Mouse (Mus musculus) gastrocnemius, adult 2 months (tissue): ENCODE measurements around the gene Lnpep. TPM values are rescaled to one million over a fixed set of nuclear protein-coding genes. Genes with fewer than 3 reads are reported as not detected.

Experiments
- DNase-seq: peaks from one replicate; pipeline ENCODE4 v3.0.0; 2022
- H3K27ac ChIP-seq: fragments of 200-600 bp; 2 replicates; pipeline ENCODE4 v1.8.1; 2022; ENCODE audit warnings: mild to moderate bottlenecking
- H3K4me3 ChIP-seq: fragments of 200-600 bp; 2 replicates; pipeline ENCODE4 v1.8.1; 2022; ENCODE audit warnings: mild to moderate bottlenecking, moderate library complexity
- CTCF ChIP-seq: fragments of 200-600 bp; IDR thresholded peaks from 2 replicates; pipeline ENCODE4 v1.8.1; 2022; ENCODE audit warnings: antibody characterized with exemption, mild to moderate bottlenecking, moderate library complexity
- intact Hi-C: fragments of 180-260 bp; cut with DNase I; formaldehyde crosslinking; loops from one replicate; pipeline ENCODE4 v1.15.1; 2025
- total RNA-seq, 2 experiments: library from RNA; stranded (reverse); gene quantifications; 2 replicates each; pipeline ENCODE4 v1.2.3; 2021

Gene Lnpep
- total RNA-seq, 2 experiments from 2014 or later, result 65.3 to 77.3 TPM

- intact Hi-C loops, result loop anchor here (5.0 to 10.0 kb wide), 2 partner anchors 37 to 330 kb away; no protein-coding TSS in a partner anchor
- Histone ChIP-seq H3K27ac (peak overlapping the region; percentile 98), H3K4me3 (peak overlapping the region; percentile 93)
- peak; percentile 97 for DNase-seq
- no peak for TF ChIP-seq CTCF
These were observed 361 bp downstream of the Lnpep start for GRCm38 (mm10) chr17:17624421-17624956.

- Histone ChIP-seq H3K27ac (peak overlapping the region; percentile 98), H3K4me3 (peak overlapping the region; percentile 93)
- TF ChIP-seq CTCF, result no peak; the same call in 1 of the 2 replicates
- intact Hi-C loops, result loop anchor here (2.0 to 10.0 kb wide), 3 partner anchors 23 to 329 kb away; no protein-coding TSS in a partner anchor
- DNase-seq, result peak; percentile 91
These were observed 895 bp downstream of the Lnpep start for GRCm38 (mm10) chr17:17623890-17624420.

- DNase-seq, result no peak
- no peak for TF ChIP-seq CTCF
- Histone ChIP-seq H3K4me3 (peak overlapping the region; percentile 93), H3K27ac (peak overlapping the region; percentile 98)
- intact Hi-C loops, result loop anchor here (2.0 to 10.0 kb wide), 3 partner anchors 23 to 329 kb away; no protein-coding TSS in a partner anchor
These were observed 1.5 kb downstream of the Lnpep start for GRCm38 (mm10) chr17:17623221-17623889.

GRCm38 (mm10) chr17:17622576-17622975, 2.3 kb downstream of the Lnpep start:
- H3K4me3 ChIP-seq, result peak overlapping the region; percentile 93
- H3K27ac ChIP-seq, result peak overlapping the region; percentile 98
- TF ChIP-seq CTCF, result no peak
- intact Hi-C loops, result loop anchor here (2.0 to 10.0 kb wide), 3 partner anchors 22 to 328 kb away; no protein-coding TSS in a partner anchor
- no peak for DNase-seq

GRCm38 (mm10) chr17:17621586-17621985, 3.3 kb downstream of the Lnpep start:
- no peak for TF ChIP-seq CTCF
- H3K4me3 ChIP-seq, result peak overlapping the region; percentile 93
- H3K27ac ChIP-seq, result peak overlapping the region; percentile 98
- no peak for DNase-seq
- intact Hi-C loops, result loop anchor here (5.0 to 10.0 kb wide), 2 partner anchors 34 to 327 kb away; no protein-coding TSS in a partner anchor

- intact Hi-C loops, result no loop called here
- DNase-seq, result no peak
- no peak for TF ChIP-seq CTCF
- Histone ChIP-seq H3K27ac (peak overlapping the region; percentile 77), H3K4me3 (peak overlapping the region; percentile 51)
These were observed 6.4 kb downstream of the Lnpep start for GRCm38 (mm10) chr17:17618463-17618862.

- TF ChIP-seq CTCF, result no peak
- peak overlapping the region; percentile 72 for H3K27ac ChIP-seq
- intact Hi-C loops, result no loop called here
- no peak for DNase-seq
- H3K4me3 ChIP-seq, result peak overlapping the region; percentile 28
These were observed 7.2 kb downstream of the Lnpep start for GRCm38 (mm10) chr17:17617440-17618204.

- no peak overlapping the region for H3K4me3 ChIP-seq
- no peak for TF ChIP-seq CTCF
- no peak overlapping the region for H3K27ac ChIP-seq
- DNase-seq, result no peak
- intact Hi-C loops, result no loop called here
These were observed 12.5 kb downstream of the Lnpep start for GRCm38 (mm10) chr17:17612336-17612735.

GRCm38 (mm10) chr17:17609523-17609922, 15.3 kb downstream of the Lnpep start:
- no peak for DNase-seq
- intact Hi-C loops, result no loop called here
- peak overlapping the region; percentile 79 for H3K27ac ChIP-seq
- TF ChIP-seq CTCF, result no peak
- H3K4me3 ChIP-seq, result no peak overlapping the region

GRCm38 (mm10) chr17:17608416-17608988, 16.3 kb downstream of the Lnpep start:
- intact Hi-C loops, result no loop called here
- peak overlapping the region; percentile 79 for H3K27ac ChIP-seq
- TF ChIP-seq CTCF, result no peak
- DNase-seq, result no peak
- no peak overlapping the region for H3K4me3 ChIP-seq

- no peak for DNase-seq
- intact Hi-C loops, result no loop called here
- Histone ChIP-seq H3K4me3 (peak overlapping the region; percentile 21; the same call in 1 of the 2 replicates), H3K27ac (peak overlapping the region; percentile 91)
- TF ChIP-seq CTCF, result no peak
These were observed 20.3 kb downstream of the Lnpep start for GRCm38 (mm10) chr17:17604554-17604953.

- no peak for TF ChIP-seq CTCF
- DNase-seq, result no peak
- H3K27ac ChIP-seq, result peak overlapping the region; percentile 91
These were observed 21.2 kb downstream of the Lnpep start for GRCm38 (mm10) chr17:17603609-17604008.

More at GRCm38 (mm10) chr17:17603609-17604008, 21.2 kb downstream of the Lnpep start:
- H3K4me3 ChIP-seq, result no peak overlapping the region; the same call in 1 of the 2 replicates
- intact Hi-C loops, result no loop called here
